In genomic region chr8:60681811-60682210, GRCm38 (mm10) we compare ENCODE assay signal across 16 mouse cellular contexts.
"Had no signal": no experiment of that assay in that cellular context is flagged by ENCODE, and none has a peak within 500 bp of the region (broad histone marks: within the 10 kb centered on the region; RNA-seq: fewer than 3 reads in every experiment).

No protein-coding gene starts in this region.

- ATAC-seq: liver, postnatal 0 days; lung, postnatal 0 days; midbrain, embryonic 16.5 days had no signal

- H3K27me3 ChIP-seq: lung, embryonic 15.5 days; megakaryocyte, embryonic 14.5 days; midbrain, embryonic 12.5 days; neural tube, embryonic 12.5 days had no signal

- H3K4me1 ChIP-seq: lung, embryonic 15.5 days; midbrain, embryonic 12.5 days; neural tube, embryonic 12.5 days had no signal

- H3K4me3 ChIP-seq: lung, embryonic 15.5 days; megakaryocyte, embryonic 14.5 days; midbrain, embryonic 12.5 days; neural tube, embryonic 12.5 days had no signal

- H3K9me3 ChIP-seq: lung, embryonic 15.5 days; midbrain, embryonic 12.5 days; neural tube, embryonic 12.5 days had no signal

- H3K27ac ChIP-seq: lung, embryonic 15.5 days; macrophage; midbrain, embryonic 12.5 days; neural tube, embryonic 12.5 days had no signal

- H3K4me2 ChIP-seq: lung, embryonic 15.5 days; midbrain, embryonic 12.5 days; neural tube, embryonic 12.5 days had no signal

- DNase-seq: liver, postnatal 0 days; lung, adult 2 months; lung, postnatal 14 days; lung, postnatal 36 days; midbrain, embryonic 14.5 days; right cerebral cortex, postnatal 14 days; thymus, adult 18-20 months; thymus, postnatal 14 days; thymus, postnatal 36 days had no signal

- H3K36me3 ChIP-seq: lung, embryonic 15.5 days; midbrain, embryonic 12.5 days; neural tube, embryonic 12.5 days had no signal

- H3K9ac ChIP-seq: liver, postnatal 0 days; lung, embryonic 15.5 days; midbrain, embryonic 12.5 days; neural tube, embryonic 12.5 days had no signal
